Mouse (Mus musculus) right cerebral cortex, adult 2 months (tissue): ENCODE data around the gene Pigk.

Experiments
- DNase-seq, 2 experiments: peaks; one replicate each; pipeline ENCODE4 v3.0.0; 2021 to 2022; ENCODE audit warnings: low spot score in 2 of 2

Pigk gene

GRCm38 (mm10) chr3:152990787-152991186 lies 276.9 kb downstream of the Pigk start:
- no peak for DNase-seq

- no peak for DNase-seq
Observed at GRCm38 (mm10) chr3:152993608-152994007, 279.7 kb downstream of the Pigk start.

DNA sequence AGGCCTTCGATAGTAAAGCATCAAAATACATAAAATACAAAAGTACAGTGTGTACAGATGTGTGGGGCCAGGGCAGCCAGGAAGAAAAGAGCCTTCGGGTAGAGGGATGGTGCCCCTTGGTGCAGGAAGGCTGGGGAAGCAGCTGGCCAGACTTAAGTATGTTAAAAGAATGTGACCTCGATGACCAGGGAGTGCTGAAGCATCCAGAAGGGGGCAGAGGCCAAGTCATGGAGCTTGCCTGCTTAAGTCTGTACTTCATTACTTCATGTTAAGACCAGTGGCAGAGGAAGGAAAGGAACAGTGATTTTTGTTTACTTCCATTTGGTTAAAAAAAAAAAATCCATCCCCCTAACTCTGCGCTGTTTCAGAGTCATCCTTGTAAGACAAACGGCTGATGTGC lies 284.2 kb downstream of the Pigk start:
- DNase-seq = no peak

DNA sequence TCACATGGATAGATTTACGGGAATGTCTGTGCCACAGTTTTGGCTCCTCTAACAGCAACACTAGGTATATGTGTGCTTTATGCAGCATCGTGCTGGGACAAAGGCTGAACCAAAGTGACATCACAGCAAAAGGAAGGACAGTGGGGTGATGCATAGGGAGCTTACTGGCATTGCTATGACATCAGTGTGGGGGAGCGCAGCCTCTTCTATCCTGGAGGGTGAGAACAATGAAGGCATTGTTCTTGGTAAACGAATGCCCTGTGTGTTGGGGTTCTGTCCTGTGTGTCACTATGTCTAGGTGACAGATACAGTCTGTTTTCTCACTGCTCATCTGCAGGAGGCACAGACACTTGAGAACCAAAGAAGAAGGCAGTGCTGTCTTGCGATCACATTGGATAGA lies 285.0 kb downstream of the Pigk start:
- DNase-seq = no peak

- no peak for DNase-seq
Observed at GRCm38 (mm10) chr3:153006893-153007292, 293.0 kb downstream of the Pigk start.

DNA sequence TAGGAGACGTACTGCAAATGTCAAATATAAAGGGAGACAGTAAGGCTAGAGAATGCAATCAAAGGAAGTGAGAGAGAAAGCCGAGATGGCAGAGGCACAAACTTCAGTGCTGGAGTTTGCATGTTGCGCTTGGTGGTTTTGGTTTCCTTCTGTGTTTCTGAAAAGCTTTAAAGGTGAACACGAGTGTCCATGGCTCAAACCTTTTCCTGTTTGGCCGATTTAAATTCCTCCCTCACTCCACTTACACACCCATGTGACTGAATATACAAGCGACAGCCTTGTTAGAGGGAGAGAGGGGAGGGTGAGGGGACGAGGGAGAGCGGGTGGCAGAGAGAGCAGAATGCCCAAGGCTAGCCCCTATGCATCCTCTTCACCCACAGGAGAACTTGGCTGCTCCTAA lies 302.5 kb downstream of the Pigk start:
- DNase-seq = no peak

- no peak for DNase-seq
Observed at GRCm38 (mm10) chr3:153018051-153018450, 304.2 kb downstream of the Pigk start.

DNA sequence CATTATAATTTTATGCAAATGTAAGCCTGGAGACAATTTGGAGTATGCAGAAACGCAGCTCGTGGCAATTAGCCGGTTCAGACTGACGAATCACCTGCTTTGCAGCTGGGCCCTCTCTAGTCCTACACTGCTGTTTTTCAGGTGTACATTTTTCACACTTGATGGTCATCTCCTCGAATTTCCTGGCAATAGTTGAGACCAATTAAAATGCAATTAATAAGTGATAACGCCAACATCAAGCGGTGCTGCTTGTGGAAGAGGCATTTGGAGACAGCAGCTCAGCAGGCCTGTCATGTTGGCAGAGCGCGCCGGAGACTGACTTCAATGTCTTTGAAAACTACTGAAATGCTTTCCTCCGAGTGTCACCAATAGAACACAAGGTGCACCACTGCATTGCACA lies 310.1 kb downstream of the Pigk start:
- DNase-seq = no peak
